Mouse (Mus musculus): Measurements from ENCODE around the gene Nmnat1.

DNA sequence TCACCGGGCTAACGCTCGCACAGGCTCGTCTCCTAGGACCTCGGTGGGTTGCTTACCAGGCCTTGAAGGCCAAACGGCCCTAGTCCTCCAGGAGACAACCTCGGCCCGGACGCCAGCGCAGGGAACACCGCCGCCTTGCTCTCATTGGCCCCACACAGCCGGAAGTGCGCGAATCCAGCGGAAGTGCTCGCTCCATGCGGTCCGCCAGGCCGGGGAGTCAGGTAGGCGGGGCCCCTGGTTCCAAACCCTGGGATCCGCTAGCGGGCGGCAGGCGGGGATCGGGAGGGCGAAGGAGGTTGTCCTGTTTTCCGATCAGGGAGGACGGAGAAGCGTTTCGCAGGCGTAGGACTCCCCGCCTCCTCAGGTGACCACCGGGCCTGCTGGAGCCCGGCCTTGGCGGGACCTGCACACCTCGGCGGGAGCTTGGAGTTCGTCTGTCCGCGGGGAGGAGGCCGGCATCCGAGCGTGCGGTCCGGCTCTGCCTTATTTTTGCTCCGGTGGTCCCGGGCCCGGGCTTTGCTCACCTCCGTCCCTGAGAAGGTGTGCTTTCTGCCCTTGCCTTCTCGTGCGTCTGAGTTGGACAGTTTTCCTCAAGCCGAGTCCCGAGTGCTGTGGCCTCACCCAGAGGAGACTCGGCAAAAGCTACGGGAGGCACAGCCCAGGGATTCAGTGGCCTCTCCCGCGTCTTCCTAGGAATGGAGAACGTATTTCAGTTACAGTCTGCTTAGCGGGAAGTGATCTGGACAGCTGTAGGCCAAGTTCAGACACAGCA, at the start of gene Nmnat1, which contains the start of gene Lzic:
- no peak for TF ChIP-seq EP300 (IDR thresholded peaks at IDR 0.05; ENCODE audit: low read depth in 1 of 2, low read length in 2 of 2)
- TF ChIP-seq ZNF384 (IDR thresholded peaks at IDR 0.05; ENCODE audit: low read depth, low read length), result no peak

Measured in MEL (cell line).